Mouse (Mus musculus): ENCODE results near the gene Ankrd44. TPM values are rescaled to one million over a fixed set of nuclear protein-coding genes. Genes with fewer than 3 reads are reported as not detected.

Gene Ankrd44
- polyA plus RNA-seq, 1 experiment from 2014 or later = 7.6 TPM

DNA sequence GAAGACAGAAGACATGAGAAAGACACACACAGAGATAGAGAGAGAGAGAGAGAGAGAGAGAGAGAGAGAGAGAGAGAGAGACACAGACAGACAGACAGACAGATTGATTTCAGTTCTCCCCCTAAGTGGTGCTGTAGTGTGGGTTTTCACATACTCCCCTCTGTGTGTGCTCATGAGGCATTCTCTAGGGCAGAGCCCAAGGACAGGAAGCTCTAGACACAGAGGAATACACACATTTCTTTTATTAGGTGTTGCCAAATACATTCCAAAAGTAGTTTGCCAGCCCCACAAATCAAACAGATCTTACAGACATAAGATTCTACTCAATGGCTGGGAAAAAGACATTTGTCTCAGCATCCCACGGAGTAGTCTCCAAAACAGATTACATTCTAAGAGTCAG, 126.8 kb downstream of the Ankrd44 start:
- H3K4me2 ChIP-seq (ENCODE audit: low read depth, low read length) = no peak overlapping the region
- H3K36me3 ChIP-seq (ENCODE audit: control insufficient read depth, insufficient read depth, low read length) = no peaks in the 10 kb centered on the region
- H3K9ac ChIP-seq (ENCODE audit: low read depth, low read length) = no peak overlapping the region
- 0 out of 2 replicates have a peak, but pooled peaks cover 2% of the 10 kb centered on the region for H3K4me1 ChIP-seq (ENCODE audit: control insufficient read depth, insufficient read depth, low read length)
- 61% methylated on average over 1 of the region's 1 CpGs for WGBS
- no peaks in the 10 kb centered on the region for H3K9me3 ChIP-seq (ENCODE audit: control insufficient read depth, low read length)
- ATAC-seq = no peak
- no peaks in the 10 kb centered on the region for H3K27me3 ChIP-seq (replicated peaks; ENCODE audit: control insufficient read depth, insufficient read depth, low read length)
- H3K4me3 ChIP-seq (ENCODE audit: low read length) = no peak overlapping the region
- H3K27ac ChIP-seq (ENCODE audit: low read length) = no peak overlapping the region

DNA sequence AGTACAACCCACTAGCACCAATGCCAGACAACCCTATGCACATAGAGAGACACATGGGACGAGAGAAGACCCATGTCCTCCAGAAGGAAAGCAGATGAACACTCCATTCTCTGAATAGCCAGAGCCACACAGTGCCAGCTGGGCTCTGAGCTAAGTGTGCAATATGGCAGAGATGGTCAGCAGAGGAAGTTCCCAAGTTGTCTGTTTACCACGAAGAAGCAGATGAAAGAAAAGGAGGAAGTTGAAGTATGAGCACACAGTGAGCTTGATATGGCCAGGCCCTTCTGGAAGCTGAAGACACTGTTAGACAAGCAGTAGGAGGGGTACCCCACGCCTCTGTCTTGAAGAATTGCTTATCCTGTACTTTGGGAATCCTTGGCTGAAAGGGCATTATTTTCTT, 127.8 kb downstream of the Ankrd44 start:
- no peaks in the 10 kb centered on the region for H3K36me3 ChIP-seq (ENCODE audit: control insufficient read depth, insufficient read depth, low read length)
- 78% methylated on average over 3 of the region's 3 CpGs for WGBS
- H3K9me3 ChIP-seq (ENCODE audit: control insufficient read depth, low read length) = no peaks in the 10 kb centered on the region
- H3K27ac ChIP-seq (ENCODE audit: low read length) = no peak overlapping the region
- H3K4me1 ChIP-seq (ENCODE audit: control insufficient read depth, insufficient read depth, low read length) = 0 out of 2 replicates have a peak, but pooled peaks cover 2% of the 10 kb centered on the region
- no peaks in the 10 kb centered on the region for H3K27me3 ChIP-seq (replicated peaks; ENCODE audit: control insufficient read depth, insufficient read depth, low read length)
- H3K9ac ChIP-seq (ENCODE audit: low read depth, low read length) = no peak overlapping the region
- no peak overlapping the region for H3K4me2 ChIP-seq (ENCODE audit: low read depth, low read length)
- no peak for ATAC-seq
- H3K4me3 ChIP-seq (ENCODE audit: low read length) = no peak overlapping the region

DNA sequence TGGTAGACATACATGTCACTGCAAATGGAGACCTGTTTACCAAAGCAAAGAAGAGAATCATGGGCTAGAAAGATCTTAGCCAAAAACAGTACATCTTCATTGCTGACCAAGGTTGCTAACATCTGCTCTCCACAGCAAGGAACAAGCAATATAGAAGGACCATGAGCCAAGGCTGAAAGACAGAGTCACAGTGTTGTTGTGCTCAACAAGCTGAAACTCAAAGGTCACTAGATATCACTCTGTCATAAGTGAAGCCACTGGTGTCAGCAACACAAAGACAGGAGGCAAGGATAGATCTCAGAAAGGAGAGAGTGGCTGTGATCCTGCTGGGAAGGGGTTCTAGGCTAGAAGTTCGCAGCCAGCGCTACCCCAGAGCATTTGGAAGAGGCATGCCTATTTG, 131.5 kb downstream of the Ankrd44 start:
- H3K9ac ChIP-seq (ENCODE audit: low read depth, low read length) = no peak overlapping the region

DNA sequence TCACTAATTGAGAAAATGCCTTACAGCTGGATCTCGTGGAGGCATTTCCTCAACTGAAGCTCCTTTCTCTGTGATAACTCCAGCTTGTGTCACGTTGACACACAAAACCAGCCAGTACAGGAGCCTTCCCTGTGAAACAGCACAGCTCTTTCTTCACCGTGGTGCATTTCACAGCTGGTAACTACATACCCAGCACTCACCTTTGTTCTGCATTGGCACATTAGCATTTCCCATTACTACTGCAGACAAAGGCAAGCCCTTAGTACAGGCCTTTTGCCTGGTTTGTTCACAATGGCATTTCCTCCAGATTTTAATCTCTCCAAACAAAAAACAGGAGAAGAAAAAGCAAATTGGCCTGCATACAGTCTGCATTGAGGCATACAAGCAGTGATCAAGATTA, 134.8 kb downstream of the Ankrd44 start:
- no peak for ATAC-seq
- H3K4me3 ChIP-seq (ENCODE audit: low read length) = no peak overlapping the region
- H3K36me3 ChIP-seq (ENCODE audit: control insufficient read depth, insufficient read depth, low read length) = no peaks in the 10 kb centered on the region
- WGBS = 65% methylated on average over 3 of the region's 3 CpGs
- no peak overlapping the region for H3K27ac ChIP-seq (ENCODE audit: low read length)
- no peaks in the 10 kb centered on the region for H3K9me3 ChIP-seq (ENCODE audit: control insufficient read depth, low read length)
- no peak overlapping the region for H3K9ac ChIP-seq (ENCODE audit: low read depth, low read length)
- no peaks in the 10 kb centered on the region for H3K27me3 ChIP-seq (replicated peaks; ENCODE audit: control insufficient read depth, insufficient read depth, low read length)
- H3K4me1 ChIP-seq (ENCODE audit: control insufficient read depth, insufficient read depth, low read length) = no peaks in the 10 kb centered on the region
- H3K4me2 ChIP-seq (ENCODE audit: low read depth, low read length) = no peak overlapping the region

More for the DNA sequence above, 131.5 kb downstream of the Ankrd44 start:
- WGBS = 94% methylated on average over 2 of the region's 2 CpGs
- Histone ChIP-seq H3K27me3 (replicated peaks; ENCODE audit: control insufficient read depth, insufficient read depth, low read length) (no peaks in the 10 kb centered on the region), H3K9me3 (ENCODE audit: control insufficient read depth, low read length) (no peaks in the 10 kb centered on the region), H3K4me2 (ENCODE audit: low read depth, low read length) (no peak overlapping the region), H3K4me1 (ENCODE audit: control insufficient read depth, insufficient read depth, low read length) (no peaks in the 10 kb centered on the region), H3K36me3 (ENCODE audit: control insufficient read depth, insufficient read depth, low read length) (no peaks in the 10 kb centered on the region), H3K4me3 (ENCODE audit: low read length) (no peak overlapping the region), H3K27ac (ENCODE audit: low read length) (no peak overlapping the region)
- no peak for ATAC-seq

DNA sequence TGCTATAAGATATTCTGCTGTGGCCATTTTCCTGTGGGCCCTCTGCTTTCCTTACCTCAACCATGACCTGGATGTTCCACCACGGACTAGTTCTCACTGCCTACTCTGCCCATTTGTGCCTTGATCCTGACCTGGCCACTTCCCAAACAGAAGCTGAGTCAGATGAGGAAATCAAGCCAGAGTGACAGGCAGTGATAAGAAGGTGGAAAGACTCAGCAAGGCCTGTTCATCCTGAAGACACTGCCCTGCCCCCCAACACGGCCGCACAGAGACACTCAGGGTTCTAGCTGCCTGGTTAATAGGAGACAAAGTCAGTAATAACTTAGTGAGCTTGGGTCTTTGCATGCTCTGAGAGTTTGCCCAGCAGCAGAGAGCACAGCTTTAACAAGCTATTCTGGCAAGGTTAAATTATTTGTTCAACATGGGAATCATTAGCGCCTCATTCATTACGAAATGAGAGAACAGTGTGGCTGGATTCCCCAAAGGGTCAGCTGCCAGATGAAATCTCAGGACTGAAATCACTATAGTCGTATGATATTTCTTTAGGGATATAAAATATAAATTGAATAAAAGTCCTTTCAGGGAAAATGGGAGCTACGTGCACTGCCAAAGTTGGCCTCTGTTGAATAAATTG, 136.7 kb downstream of the Ankrd44 start:
- Histone ChIP-seq H3K4me1 (ENCODE audit: control insufficient read depth, insufficient read depth, low read length) (no peaks in the 10 kb centered on the region), H3K27me3 (replicated peaks; ENCODE audit: control insufficient read depth, insufficient read depth, low read length) (no peaks in the 10 kb centered on the region), H3K9ac (ENCODE audit: low read depth, low read length) (no peak overlapping the region), H3K4me2 (ENCODE audit: low read depth, low read length) (no peak overlapping the region), H3K4me3 (ENCODE audit: low read length) (no peak overlapping the region), H3K36me3 (ENCODE audit: control insufficient read depth, insufficient read depth, low read length) (no peaks in the 10 kb centered on the region), H3K9me3 (ENCODE audit: control insufficient read depth, low read length) (no peaks in the 10 kb centered on the region), H3K27ac (ENCODE audit: low read length) (no peak overlapping the region)
- no peak for ATAC-seq
- 75% methylated on average over 7 of the region's 7 CpGs for WGBS

DNA sequence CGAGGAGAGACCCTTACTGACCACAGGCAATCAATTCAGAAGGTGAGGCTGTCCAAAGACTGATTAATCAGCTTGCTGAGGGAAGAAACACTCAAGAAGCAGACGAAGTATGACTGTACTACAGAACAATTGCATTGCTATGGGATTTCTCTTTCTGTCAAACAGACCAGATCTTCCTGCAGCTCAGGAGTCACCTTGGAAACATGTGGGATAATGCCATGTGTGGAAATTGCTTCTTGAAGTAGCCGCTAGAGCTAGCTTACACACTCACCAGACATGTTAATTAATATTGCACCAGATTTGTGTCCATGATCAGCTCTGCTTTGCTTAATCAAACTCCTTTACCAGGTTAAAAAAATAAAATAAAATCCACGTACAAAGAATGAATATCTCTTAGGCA, 137.8 kb downstream of the Ankrd44 start:
- H3K36me3 ChIP-seq (ENCODE audit: control insufficient read depth, insufficient read depth, low read length) = no peaks in the 10 kb centered on the region
- no peak overlapping the region for H3K4me3 ChIP-seq (ENCODE audit: low read length)
- H3K9me3 ChIP-seq (ENCODE audit: control insufficient read depth, low read length) = no peaks in the 10 kb centered on the region
- ATAC-seq = no peak
- no peak overlapping the region for H3K9ac ChIP-seq (ENCODE audit: low read depth, low read length)
- 61% methylated on average over 4 of the region's 4 CpGs for WGBS
- no peak overlapping the region for H3K4me2 ChIP-seq (ENCODE audit: low read depth, low read length)
- H3K27me3 ChIP-seq (replicated peaks; ENCODE audit: control insufficient read depth, insufficient read depth, low read length) = no peaks in the 10 kb centered on the region
- H3K27ac ChIP-seq (ENCODE audit: low read length) = no peak overlapping the region
- H3K4me1 ChIP-seq (ENCODE audit: control insufficient read depth, insufficient read depth, low read length) = no peaks in the 10 kb centered on the region

DNA sequence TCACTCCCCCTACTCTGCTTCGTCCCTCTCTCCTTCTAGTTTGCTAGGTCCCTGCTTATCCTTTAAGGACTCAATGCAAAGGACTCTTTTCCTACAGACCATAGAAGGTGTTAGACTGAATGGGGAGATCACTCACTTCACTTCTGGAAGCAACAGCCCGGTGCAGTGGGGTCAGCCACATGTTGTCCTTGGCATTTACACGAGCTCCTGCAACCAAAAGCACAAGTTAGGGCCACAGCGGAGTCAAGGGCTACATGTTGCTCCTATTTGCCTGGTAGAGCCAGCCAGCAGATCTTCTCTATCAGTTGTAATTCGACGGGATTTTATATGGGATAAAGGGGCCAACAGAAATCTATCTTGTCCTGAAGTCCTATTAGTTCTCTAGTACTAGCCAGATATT, 148.0 kb downstream of the Ankrd44 start:
- no peaks in the 10 kb centered on the region for H3K36me3 ChIP-seq (ENCODE audit: control insufficient read depth, insufficient read depth, low read length)
- H3K4me1 ChIP-seq (ENCODE audit: control insufficient read depth, insufficient read depth, low read length) = no peaks in the 10 kb centered on the region; the same call in 1 of the 2 replicates
- WGBS = 90% methylated on average over 6 of the region's 6 CpGs
- no peaks in the 10 kb centered on the region for H3K27me3 ChIP-seq (replicated peaks; ENCODE audit: control insufficient read depth, insufficient read depth, low read length)
- H3K9ac ChIP-seq (ENCODE audit: low read depth, low read length) = no peak overlapping the region
- no peak for ATAC-seq
- H3K4me3 ChIP-seq (ENCODE audit: low read length) = no peak overlapping the region
- H3K9me3 ChIP-seq (ENCODE audit: control insufficient read depth, low read length) = no peaks in the 10 kb centered on the region
- H3K27ac ChIP-seq (ENCODE audit: low read length) = no peak overlapping the region
- H3K4me2 ChIP-seq (ENCODE audit: low read depth, low read length) = no peak overlapping the region

DNA sequence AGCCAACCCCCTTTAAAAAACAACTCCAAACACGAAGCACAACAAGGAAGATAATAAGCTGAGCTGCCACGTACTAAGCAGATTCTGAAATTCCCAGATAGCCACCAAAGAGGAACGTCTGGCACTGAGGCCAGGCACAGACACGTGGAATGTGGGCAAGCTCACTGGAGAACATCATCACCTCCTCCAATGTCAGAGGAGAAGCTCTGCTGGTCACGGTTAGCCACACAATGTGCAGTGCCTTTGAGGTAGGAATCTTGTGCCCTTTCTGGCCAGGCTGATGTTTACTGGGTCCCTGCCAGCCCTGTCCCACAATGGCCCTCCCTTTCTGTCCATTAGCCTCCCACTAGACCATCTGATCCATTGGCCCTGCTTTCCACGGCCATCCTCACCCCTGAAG, 149.1 kb downstream of the Ankrd44 start:
- WGBS = 68% methylated on average over 6 of the region's 6 CpGs
- Histone ChIP-seq H3K36me3 (ENCODE audit: control insufficient read depth, insufficient read depth, low read length) (no peaks in the 10 kb centered on the region), H3K4me3 (ENCODE audit: low read length) (no peak overlapping the region), H3K27me3 (replicated peaks; ENCODE audit: control insufficient read depth, insufficient read depth, low read length) (no peaks in the 10 kb centered on the region), H3K4me1 (ENCODE audit: control insufficient read depth, insufficient read depth, low read length) (no peaks in the 10 kb centered on the region; the same call in 1 of the 2 replicates), H3K9ac (ENCODE audit: low read depth, low read length) (no peak overlapping the region), H3K4me2 (ENCODE audit: low read depth, low read length) (no peak overlapping the region), H3K27ac (ENCODE audit: low read length) (no peak overlapping the region), H3K9me3 (ENCODE audit: control insufficient read depth, low read length) (no peaks in the 10 kb centered on the region)
- ATAC-seq = no peak

DNA sequence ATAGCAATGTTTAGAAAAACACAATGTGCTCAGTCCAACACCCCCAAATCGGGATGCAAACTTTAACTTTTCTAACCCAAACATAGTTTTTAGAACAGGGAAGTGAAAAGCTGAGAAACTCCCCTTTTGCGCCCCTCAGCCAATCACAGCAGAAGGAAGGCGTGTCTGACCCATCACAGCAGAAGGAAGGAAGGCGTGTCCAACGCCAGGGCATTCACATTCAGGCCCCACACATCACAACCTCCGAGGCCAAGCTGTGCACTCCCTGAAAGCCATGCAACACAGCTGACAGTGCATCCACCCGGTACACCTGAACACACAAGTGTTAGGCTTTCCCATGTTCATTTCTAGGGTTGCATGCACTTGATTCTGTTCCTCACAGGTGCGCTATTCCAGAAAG, 150.1 kb downstream of the Ankrd44 start:
- Histone ChIP-seq H3K36me3 (ENCODE audit: control insufficient read depth, insufficient read depth, low read length) (no peaks in the 10 kb centered on the region), H3K9me3 (ENCODE audit: control insufficient read depth, low read length) (no peaks in the 10 kb centered on the region), H3K4me3 (ENCODE audit: low read length) (no peak overlapping the region), H3K4me2 (ENCODE audit: low read depth, low read length) (no peak overlapping the region), H3K4me1 (ENCODE audit: control insufficient read depth, insufficient read depth, low read length) (no peaks in the 10 kb centered on the region; the same call in 1 of the 2 replicates), H3K27ac (ENCODE audit: low read length) (no peak overlapping the region), H3K27me3 (replicated peaks; ENCODE audit: control insufficient read depth, insufficient read depth, low read length) (no peaks in the 10 kb centered on the region), H3K9ac (ENCODE audit: low read depth, low read length) (no peak overlapping the region)
- 58% methylated on average over 8 of the region's 8 CpGs for WGBS
- no peak for ATAC-seq

DNA sequence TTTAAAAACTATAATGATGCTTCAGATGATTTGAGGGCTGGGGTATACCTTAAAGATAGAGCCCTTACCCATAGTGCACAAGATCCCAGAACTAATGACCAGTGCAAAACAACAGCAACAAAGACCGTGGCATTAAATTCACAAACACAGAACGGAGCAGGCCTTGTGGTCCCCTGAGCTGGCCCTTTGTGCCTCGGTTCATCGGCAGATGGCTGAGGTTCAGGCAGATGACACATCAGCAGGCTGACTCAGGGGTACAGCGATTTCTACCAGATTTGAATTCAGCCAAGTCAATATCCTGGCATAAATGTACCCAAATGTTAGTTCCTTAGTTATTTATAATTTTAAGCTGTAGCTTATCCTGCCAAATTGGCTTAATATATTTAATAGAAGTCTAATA, 153.3 kb downstream of the Ankrd44 start:
- no peak overlapping the region for H3K27ac ChIP-seq (ENCODE audit: low read length)
- H3K36me3 ChIP-seq (ENCODE audit: control insufficient read depth, insufficient read depth, low read length) = no peaks in the 10 kb centered on the region
- no peak overlapping the region for H3K4me2 ChIP-seq (ENCODE audit: low read depth, low read length)
- no peaks in the 10 kb centered on the region; the same call in 1 of the 2 replicates for H3K4me1 ChIP-seq (ENCODE audit: control insufficient read depth, insufficient read depth, low read length)
- ATAC-seq = no peak
- H3K27me3 ChIP-seq (replicated peaks; ENCODE audit: control insufficient read depth, insufficient read depth, low read length) = no peaks in the 10 kb centered on the region
- no peak overlapping the region for H3K9ac ChIP-seq (ENCODE audit: low read depth, low read length)
- H3K4me3 ChIP-seq (ENCODE audit: low read length) = no peak overlapping the region
- WGBS = 83% methylated on average over 5 of the region's 5 CpGs
- no peaks in the 10 kb centered on the region for H3K9me3 ChIP-seq (ENCODE audit: control insufficient read depth, low read length)
